Mouse (Mus musculus): ENCODE data around the gene C2cd2l. TPM values are rescaled to one million over a fixed set of nuclear protein-coding genes. Genes with fewer than 3 reads are reported as not detected.

C2cd2l gene
- total and polyA plus RNA-seq, 3 experiments: 6.3 to 35.8 (median 19.3) TPM

DNA sequence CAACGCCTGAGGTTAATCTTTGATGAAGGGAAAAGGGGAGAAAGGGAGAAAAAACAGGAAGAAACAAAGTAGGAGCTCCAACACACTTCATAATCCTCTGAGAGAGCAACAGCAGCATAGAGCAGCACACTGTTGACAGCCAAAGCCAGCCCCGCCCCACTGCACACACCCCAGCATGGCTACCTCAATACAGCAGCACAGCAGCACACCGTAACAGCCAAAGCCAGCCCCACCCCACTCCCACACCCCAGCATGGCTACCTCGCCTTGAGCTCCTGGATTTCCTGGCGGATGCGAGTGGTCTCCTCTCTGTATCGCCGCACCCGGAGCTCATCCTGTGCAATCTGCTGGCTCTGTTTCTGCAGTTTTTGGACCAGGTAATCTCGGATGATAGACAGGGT, 32.3 kb upstream of the C2cd2l start:
- H3K9me3 ChIP-seq (replicated peaks): no peaks in the 10 kb centered on the region
- no peak overlapping the region for H3K4me3 ChIP-seq (ENCODE audit: low read depth, low read length)
- peaks cover 94% of the 10 kb centered on the region for H3K36me3 ChIP-seq (replicated peaks)
- ATAC-seq (ENCODE audit: extremely low read depth, insufficient number of reproducible peaks, low FRiP score, poor library complexity, severe bottlenecking) (no peak), DNase-seq (ENCODE audit: low spot score) (no peak)
- H3K27me3 ChIP-seq (ENCODE audit: insufficient read depth, low read length): no peaks in the 10 kb centered on the region
- H3K4me1 ChIP-seq (ENCODE audit: insufficient read depth, low read depth, low read length): peaks cover 24% of the 10 kb centered on the region
- TF ChIP-seq GATA1 (IDR thresholded peaks at IDR 0.05; ENCODE audit: borderline replicate concordance, low read length): no peak
- no peak for TF ChIP-seq GATA2 (IDR thresholded peaks at IDR 0.05; ENCODE audit: borderline replicate concordance, low read depth, low read length)
- TF ChIP-seq TAL1 (conservative IDR thresholded peaks at IDR 0.05; ENCODE audit: low read depth, low read length): no peak
- TF ChIP-seq CTCF (IDR thresholded peaks at IDR 0.05; ENCODE audit: low read depth, low read length): no peak
- no peak for TF ChIP-seq POLR2AphosphoS5 (IDR thresholded peaks at IDR 0.05; ENCODE audit: insufficient replicate concordance, low read depth, low read length)

DNA sequence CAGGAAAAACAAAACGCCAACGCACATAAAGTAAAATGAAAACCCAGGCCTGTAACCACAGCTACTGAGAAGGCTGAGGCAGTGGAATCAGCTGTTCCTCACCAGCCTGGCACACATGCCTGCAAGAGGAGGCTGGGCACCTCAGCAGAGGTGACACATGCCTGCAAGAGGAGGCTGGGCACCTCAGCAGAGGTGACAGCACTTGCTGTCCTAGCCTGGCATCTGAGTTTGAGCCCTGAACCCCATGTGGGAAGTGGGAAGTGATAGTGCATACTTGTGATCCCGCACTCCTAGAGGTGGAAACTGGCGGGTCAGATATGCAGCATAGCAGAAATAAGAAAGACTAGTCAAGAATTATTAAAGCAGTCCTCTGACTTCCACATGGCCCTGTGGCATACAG, 31.3 kb upstream of the C2cd2l start:
- TF ChIP-seq TAL1 (conservative IDR thresholded peaks at IDR 0.05; ENCODE audit: low read depth, low read length) (no peak), CTCF (IDR thresholded peaks at IDR 0.05; ENCODE audit: low read depth, low read length) (no peak), POLR2AphosphoS5 (IDR thresholded peaks at IDR 0.05; ENCODE audit: insufficient replicate concordance, low read depth, low read length) (no peak), GATA1 (IDR thresholded peaks at IDR 0.05; ENCODE audit: borderline replicate concordance, low read length) (no peak), GATA2 (IDR thresholded peaks at IDR 0.05; ENCODE audit: borderline replicate concordance, low read depth, low read length) (no peak)
- Histone ChIP-seq H3K4me1 (ENCODE audit: insufficient read depth, low read depth, low read length) (peaks cover 23% of the 10 kb centered on the region), H3K36me3 (replicated peaks) (peaks cover 96% of the 10 kb centered on the region), H3K4me3 (ENCODE audit: low read depth, low read length) (no peak overlapping the region), H3K9me3 (replicated peaks) (no peaks in the 10 kb centered on the region), H3K27me3 (ENCODE audit: insufficient read depth, low read length) (no peaks in the 10 kb centered on the region)
- no peak for ATAC-seq (ENCODE audit: extremely low read depth, insufficient number of reproducible peaks, low FRiP score, poor library complexity, severe bottlenecking)
- DNase-seq (ENCODE audit: low spot score): no peak

DNA sequence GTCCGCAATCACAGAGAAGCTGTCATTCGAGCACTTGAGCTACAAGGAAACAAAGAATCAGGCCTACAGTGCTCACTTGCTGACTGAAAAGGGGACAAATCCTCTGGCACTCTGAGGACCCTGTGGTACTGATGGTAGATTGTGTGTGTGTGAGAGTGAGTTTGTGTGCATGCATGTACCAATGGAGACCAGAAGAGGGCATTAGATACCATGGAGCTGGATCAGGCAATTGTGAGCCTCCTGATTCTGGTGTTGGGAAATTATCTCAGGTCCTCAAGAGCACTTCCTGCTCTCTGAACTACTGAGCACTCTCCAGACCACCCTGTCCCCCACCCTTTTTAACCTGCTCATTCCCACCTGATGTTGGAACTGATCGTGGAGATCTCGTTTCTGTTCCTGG, 28.5 kb upstream of the C2cd2l start:
- Histone ChIP-seq H3K9me3 (replicated peaks) (no peaks in the 10 kb centered on the region), H3K4me3 (ENCODE audit: low read depth, low read length) (no peak overlapping the region), H3K27me3 (ENCODE audit: insufficient read depth, low read length) (no peaks in the 10 kb centered on the region), H3K36me3 (replicated peaks) (peaks cover 80% of the 10 kb centered on the region), H3K4me1 (ENCODE audit: insufficient read depth, low read depth, low read length) (peaks cover 34% of the 10 kb centered on the region)
- DNase-seq (ENCODE audit: low spot score) (no peak), ATAC-seq (ENCODE audit: extremely low read depth, insufficient number of reproducible peaks, low FRiP score, poor library complexity, severe bottlenecking) (no peak)
- TF ChIP-seq CTCF (IDR thresholded peaks at IDR 0.05; ENCODE audit: low read depth, low read length) (no peak), TAL1 (conservative IDR thresholded peaks at IDR 0.05; ENCODE audit: low read depth, low read length) (no peak), POLR2AphosphoS5 (IDR thresholded peaks at IDR 0.05; ENCODE audit: insufficient replicate concordance, low read depth, low read length) (no peak), GATA2 (IDR thresholded peaks at IDR 0.05; ENCODE audit: borderline replicate concordance, low read depth, low read length) (no peak), GATA1 (IDR thresholded peaks at IDR 0.05; ENCODE audit: borderline replicate concordance, low read length) (no peak)

DNA sequence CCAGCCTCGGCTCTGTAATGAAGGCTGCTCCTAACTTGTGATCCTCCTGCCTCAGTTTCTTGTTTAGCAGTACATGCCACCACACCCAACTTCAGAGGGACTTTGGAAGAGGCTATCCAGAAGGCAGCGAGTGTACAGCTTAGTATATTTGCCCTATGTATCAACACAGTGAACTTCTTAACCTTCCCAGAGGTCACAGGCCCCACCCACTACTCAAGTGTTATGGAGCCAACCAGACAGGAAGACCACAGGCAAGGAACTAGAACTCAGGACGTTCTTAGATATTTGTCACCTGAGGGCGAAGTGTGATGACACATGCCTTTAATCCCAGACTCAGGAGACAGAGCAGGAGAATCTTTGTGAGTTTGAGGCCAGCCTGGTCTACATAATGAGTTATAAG, 27.5 kb upstream of the C2cd2l start:
- DNase-seq (ENCODE audit: low spot score): no peak
- H3K36me3 ChIP-seq (replicated peaks): peaks cover 73% of the 10 kb centered on the region

DNA sequence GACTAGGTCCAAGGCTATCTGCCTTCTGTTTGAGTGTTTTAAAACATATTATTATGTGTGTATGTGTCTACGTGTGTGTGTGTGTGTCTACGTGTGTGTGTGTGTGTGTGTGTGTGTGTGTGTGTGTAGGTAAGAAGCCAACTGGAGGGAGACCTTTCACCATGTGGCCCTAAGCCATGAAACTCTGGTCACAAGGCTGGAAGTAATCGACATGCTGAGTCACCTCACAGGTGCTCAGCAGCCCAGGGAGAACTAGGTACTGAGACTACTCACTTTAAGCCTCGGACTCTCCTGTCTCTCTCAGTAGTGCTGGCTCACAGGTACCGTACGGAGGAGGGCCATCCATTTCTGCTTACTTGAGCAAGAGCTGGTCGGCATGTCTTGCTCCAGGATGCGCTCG, 27.1 kb upstream of the C2cd2l start:
- ATAC-seq (ENCODE audit: extremely low read depth, insufficient number of reproducible peaks, low FRiP score, poor library complexity, severe bottlenecking) (no peak), DNase-seq (ENCODE audit: low spot score) (no peak)
- no peaks in the 10 kb centered on the region for H3K27me3 ChIP-seq (ENCODE audit: insufficient read depth, low read length)
- no peak overlapping the region for H3K4me3 ChIP-seq (ENCODE audit: low read depth, low read length)
- H3K36me3 ChIP-seq (replicated peaks): peaks cover 72% of the 10 kb centered on the region
- TF ChIP-seq GATA1 (IDR thresholded peaks at IDR 0.05; ENCODE audit: borderline replicate concordance, low read length) (no peak), TAL1 (conservative IDR thresholded peaks at IDR 0.05; ENCODE audit: low read depth, low read length) (no peak), CTCF (IDR thresholded peaks at IDR 0.05; ENCODE audit: low read depth, low read length) (no peak), POLR2AphosphoS5 (IDR thresholded peaks at IDR 0.05; ENCODE audit: insufficient replicate concordance, low read depth, low read length) (no peak)
- H3K9me3 ChIP-seq (replicated peaks): no peaks in the 10 kb centered on the region
- H3K4me1 ChIP-seq (ENCODE audit: insufficient read depth, low read depth, low read length): peaks cover 38% of the 10 kb centered on the region

More for the DNA sequence above, 27.5 kb upstream of the C2cd2l start:
- TF ChIP-seq TAL1 (conservative IDR thresholded peaks at IDR 0.05; ENCODE audit: low read depth, low read length) (no peak), GATA1 (IDR thresholded peaks at IDR 0.05; ENCODE audit: borderline replicate concordance, low read length) (no peak), POLR2AphosphoS5 (IDR thresholded peaks at IDR 0.05; ENCODE audit: insufficient replicate concordance, low read depth, low read length) (no peak), GATA2 (IDR thresholded peaks at IDR 0.05; ENCODE audit: borderline replicate concordance, low read depth, low read length) (no peak), CTCF (IDR thresholded peaks at IDR 0.05; ENCODE audit: low read depth, low read length) (no peak)
- H3K27me3 ChIP-seq (ENCODE audit: insufficient read depth, low read length): no peaks in the 10 kb centered on the region
- H3K9me3 ChIP-seq (replicated peaks): no peaks in the 10 kb centered on the region
- no peak for ATAC-seq (ENCODE audit: extremely low read depth, insufficient number of reproducible peaks, low FRiP score, poor library complexity, severe bottlenecking)
- H3K4me3 ChIP-seq (ENCODE audit: low read depth, low read length): no peak overlapping the region
- H3K4me1 ChIP-seq (ENCODE audit: insufficient read depth, low read depth, low read length): peaks cover 37% of the 10 kb centered on the region

DNA sequence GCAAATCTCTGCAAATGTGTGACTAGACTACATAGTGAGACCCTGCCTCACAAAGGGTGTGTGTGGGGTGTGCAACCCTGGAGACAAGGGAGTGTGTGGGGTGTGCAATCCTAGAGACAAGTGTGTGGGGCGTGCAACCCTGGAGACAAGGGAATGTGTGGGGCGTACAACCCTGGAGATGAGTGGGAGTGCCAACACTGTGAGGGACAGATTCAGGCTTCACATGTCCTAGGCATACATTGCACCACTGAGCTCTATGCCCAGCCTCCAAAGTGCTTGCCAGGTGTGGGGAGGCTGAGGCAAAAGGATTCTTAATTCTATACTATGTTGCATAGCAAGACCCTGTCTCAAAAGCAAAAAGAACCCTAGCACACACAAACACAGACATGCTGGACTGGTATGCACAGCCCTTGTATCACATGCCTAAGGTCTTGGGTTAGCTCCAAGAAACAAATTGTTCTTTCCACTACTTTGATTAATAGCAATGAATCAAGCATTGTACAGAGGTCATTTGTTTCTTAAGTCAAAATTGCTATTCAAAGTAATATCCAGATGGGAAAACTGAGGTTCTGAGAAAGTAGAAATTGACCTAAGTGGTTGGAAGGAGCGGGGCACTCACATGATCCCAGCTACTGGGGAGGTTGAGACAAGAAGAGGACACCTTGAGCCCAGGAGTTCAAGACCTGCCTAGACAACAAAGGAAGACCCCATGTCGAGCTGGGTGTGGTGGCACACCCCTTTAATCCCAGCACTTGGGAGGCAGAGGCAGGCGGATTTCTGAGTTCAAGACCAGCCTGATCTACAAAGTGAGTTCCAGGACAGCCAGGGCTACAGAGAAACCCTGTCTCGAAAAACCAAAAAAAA, 25.7 kb upstream of the C2cd2l start:
- DNase-seq (ENCODE audit: low spot score) (no peak), ATAC-seq (ENCODE audit: extremely low read depth, insufficient number of reproducible peaks, low FRiP score, poor library complexity, severe bottlenecking) (no peak)
- H3K4me1 ChIP-seq (ENCODE audit: insufficient read depth, low read depth, low read length): peaks cover 52% of the 10 kb centered on the region
- TF ChIP-seq TAL1 (conservative IDR thresholded peaks at IDR 0.05; ENCODE audit: low read depth, low read length) (no peak), GATA1 (IDR thresholded peaks at IDR 0.05; ENCODE audit: borderline replicate concordance, low read length) (no peak), CTCF (IDR thresholded peaks at IDR 0.05; ENCODE audit: low read depth, low read length) (no peak), GATA2 (IDR thresholded peaks at IDR 0.05; ENCODE audit: borderline replicate concordance, low read depth, low read length) (no peak), POLR2AphosphoS5 (IDR thresholded peaks at IDR 0.05; ENCODE audit: insufficient replicate concordance, low read depth, low read length) (no peak)
- no peaks in the 10 kb centered on the region for H3K9me3 ChIP-seq (replicated peaks)
- peaks cover 72% of the 10 kb centered on the region for H3K36me3 ChIP-seq (replicated peaks)
- H3K27me3 ChIP-seq (ENCODE audit: insufficient read depth, low read length): no peaks in the 10 kb centered on the region
- no peak overlapping the region for H3K4me3 ChIP-seq (ENCODE audit: low read depth, low read length)
